Mouse (Mus musculus): ENCODE results near the gene Rftn2. TPM values are rescaled to one million over a fixed set of nuclear protein-coding genes. Genes with fewer than 3 reads are reported as not detected.

Rftn2 gene
- 3.4 and 9.3 TPM in 2 replicates for total RNA-seq (2017)

GRCm38 (mm10) chr1:55226011-55226857 is at the start of gene Rftn2:
Gene Rftn2, minus strand, starts transcription at chr1:55226782.
- ATAC-seq (replicated peaks in 1 of 2; ENCODE audit: insufficient read depth in 1 of 2, low FRiP score in 2 of 2, low TSS enrichment in 1 of 2, low read depth in 1 of 2, poor library complexity in 2 of 2, severe bottlenecking in 2 of 2) = peak; percentile 53 to 62

- no peak for ATAC-seq (replicated peaks in 1 of 2; ENCODE audit: insufficient read depth in 1 of 2, low FRiP score in 2 of 2, low TSS enrichment in 1 of 2, low read depth in 1 of 2, poor library complexity in 2 of 2, severe bottlenecking in 2 of 2)
Observed at GRCm38 (mm10) chr1:55265447-55265846, 38.9 kb upstream of the Rftn2 start.

DNA sequence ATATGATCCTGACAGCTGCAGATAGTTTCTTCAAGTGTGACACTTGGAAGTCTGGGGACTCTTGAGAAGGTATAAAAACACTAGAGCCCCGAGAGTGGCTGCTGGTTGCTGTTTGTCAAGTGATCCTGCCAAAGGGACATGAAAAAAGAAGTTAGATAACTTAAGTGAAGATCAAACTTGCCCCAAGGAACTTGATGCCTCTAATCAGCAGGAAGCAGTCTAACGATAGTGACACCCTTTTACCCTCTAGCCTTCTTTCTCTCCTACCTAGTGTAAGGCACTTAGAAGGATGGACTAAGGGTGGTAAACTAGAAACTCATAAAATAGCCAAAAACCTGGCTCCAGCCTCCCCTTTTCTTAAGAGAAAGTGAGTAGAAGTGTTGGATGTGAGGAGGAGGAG is 37.8 kb upstream of the Rftn2 start:
- ATAC-seq (replicated peaks in 1 of 2; ENCODE audit: insufficient read depth in 1 of 2, low FRiP score in 2 of 2, low TSS enrichment in 1 of 2, low read depth in 1 of 2, poor library complexity in 2 of 2, severe bottlenecking in 2 of 2) = no peak

- ATAC-seq (replicated peaks in 1 of 2; ENCODE audit: insufficient read depth in 1 of 2, low FRiP score in 2 of 2, low TSS enrichment in 1 of 2, low read depth in 1 of 2, poor library complexity in 2 of 2, severe bottlenecking in 2 of 2) = no peak
Observed at GRCm38 (mm10) chr1:55246374-55246773, 19.8 kb upstream of the Rftn2 start.

GRCm38 (mm10) chr1:55239237-55239636 is 12.7 kb upstream of the Rftn2 start:
- peak in 1 of 2 experiments; percentile 66; a peak in 2 of 4 replicates for ATAC-seq (replicated peaks in 1 of 2; ENCODE audit: insufficient read depth in 1 of 2, low FRiP score in 2 of 2, low TSS enrichment in 1 of 2, low read depth in 1 of 2, poor library complexity in 2 of 2, severe bottlenecking in 2 of 2)

DNA sequence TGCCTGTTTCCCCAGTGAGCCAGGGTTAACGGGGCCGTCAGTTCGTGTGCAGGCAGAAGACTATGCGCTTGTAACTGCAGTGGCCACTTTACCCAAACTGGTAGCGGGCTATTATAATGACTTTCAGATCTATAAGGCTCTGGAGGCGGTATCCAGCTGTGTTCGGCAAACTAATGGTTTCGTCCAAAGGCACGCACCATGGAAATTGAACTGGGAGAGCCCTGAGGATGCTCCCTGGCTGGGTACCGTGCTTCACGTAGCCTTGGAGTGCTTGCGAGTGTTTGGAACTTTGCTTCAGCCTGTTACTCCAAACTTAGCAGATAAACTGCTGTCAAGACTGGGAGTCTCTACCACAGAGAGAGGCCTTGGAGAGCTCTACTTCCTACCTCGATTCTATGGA is 11.9 kb upstream of the Rftn2 start:
- ATAC-seq (replicated peaks in 1 of 2; ENCODE audit: insufficient read depth in 1 of 2, low FRiP score in 2 of 2, low TSS enrichment in 1 of 2, low read depth in 1 of 2, poor library complexity in 2 of 2, severe bottlenecking in 2 of 2) = no peak

- ATAC-seq (replicated peaks in 1 of 2; ENCODE audit: insufficient read depth in 1 of 2, low FRiP score in 2 of 2, low TSS enrichment in 1 of 2, low read depth in 1 of 2, poor library complexity in 2 of 2, severe bottlenecking in 2 of 2) = no peak
Observed at GRCm38 (mm10) chr1:55237643-55238161, 11.1 kb upstream of the Rftn2 start.

GRCm38 (mm10) chr1:55236890-55237642 is 10.5 kb upstream of the Rftn2 start, which contains the start of gene Mars2:
Gene Mars2, plus strand, starts transcription at chr1:55237177.
- peak; percentile 93 to 97 for ATAC-seq (replicated peaks in 1 of 2; ENCODE audit: insufficient read depth in 1 of 2, low FRiP score in 2 of 2, low TSS enrichment in 1 of 2, low read depth in 1 of 2, poor library complexity in 2 of 2, severe bottlenecking in 2 of 2)

DNA sequence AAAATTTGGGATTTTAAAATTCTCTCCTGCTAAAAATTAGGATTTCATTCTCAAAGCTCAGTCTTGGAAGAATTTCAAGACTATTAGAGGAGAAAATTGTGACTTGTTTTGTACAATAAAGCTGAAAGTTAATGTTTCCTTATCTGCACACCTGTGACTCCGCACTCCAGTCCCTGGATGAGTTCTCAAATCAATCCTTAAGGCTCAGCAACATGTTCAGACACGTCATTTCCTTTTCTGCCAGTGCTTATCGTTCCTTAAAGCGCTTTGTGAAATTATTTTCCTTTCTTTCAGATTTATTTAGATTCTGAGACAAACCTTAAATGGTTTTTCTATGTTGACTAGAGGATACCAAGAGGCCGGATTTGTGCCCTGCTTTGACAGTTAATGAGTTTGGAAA is 9.9 kb upstream of the Rftn2 start:
- no peak for ATAC-seq (replicated peaks in 1 of 2; ENCODE audit: insufficient read depth in 1 of 2, low FRiP score in 2 of 2, low TSS enrichment in 1 of 2, low read depth in 1 of 2, poor library complexity in 2 of 2, severe bottlenecking in 2 of 2)

DNA sequence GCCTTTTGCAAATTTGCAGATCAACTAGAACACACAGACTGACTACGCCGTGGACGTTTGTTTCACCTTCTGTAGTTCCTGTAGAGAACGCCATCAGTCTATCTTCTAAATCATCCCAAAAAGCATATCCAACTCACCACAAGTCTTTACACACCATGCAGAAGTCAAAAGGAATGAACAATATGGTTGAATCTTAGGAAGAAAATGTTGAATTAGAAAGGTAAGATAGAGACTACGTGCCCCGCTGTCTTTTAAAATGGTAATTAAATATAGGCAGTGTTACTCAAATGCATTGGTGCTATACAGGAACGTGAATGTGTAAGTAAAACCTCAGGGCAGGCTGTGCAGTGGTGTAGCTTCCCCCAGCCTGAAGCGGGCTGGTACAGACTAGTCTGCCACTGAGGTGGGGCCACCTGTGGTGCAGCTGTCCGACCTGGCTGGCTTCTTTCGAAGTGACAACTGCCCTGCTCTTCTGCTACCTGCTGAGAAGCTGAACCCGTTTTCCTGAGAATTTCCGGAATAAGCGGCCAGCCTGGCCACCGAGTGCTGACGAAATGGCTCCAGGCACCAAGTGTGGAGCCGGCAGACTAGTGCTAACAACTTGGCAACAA is 8.4 kb upstream of the Rftn2 start:
- no peak for ATAC-seq (replicated peaks in 1 of 2; ENCODE audit: insufficient read depth in 1 of 2, low FRiP score in 2 of 2, low TSS enrichment in 1 of 2, low read depth in 1 of 2, poor library complexity in 2 of 2, severe bottlenecking in 2 of 2)

DNA sequence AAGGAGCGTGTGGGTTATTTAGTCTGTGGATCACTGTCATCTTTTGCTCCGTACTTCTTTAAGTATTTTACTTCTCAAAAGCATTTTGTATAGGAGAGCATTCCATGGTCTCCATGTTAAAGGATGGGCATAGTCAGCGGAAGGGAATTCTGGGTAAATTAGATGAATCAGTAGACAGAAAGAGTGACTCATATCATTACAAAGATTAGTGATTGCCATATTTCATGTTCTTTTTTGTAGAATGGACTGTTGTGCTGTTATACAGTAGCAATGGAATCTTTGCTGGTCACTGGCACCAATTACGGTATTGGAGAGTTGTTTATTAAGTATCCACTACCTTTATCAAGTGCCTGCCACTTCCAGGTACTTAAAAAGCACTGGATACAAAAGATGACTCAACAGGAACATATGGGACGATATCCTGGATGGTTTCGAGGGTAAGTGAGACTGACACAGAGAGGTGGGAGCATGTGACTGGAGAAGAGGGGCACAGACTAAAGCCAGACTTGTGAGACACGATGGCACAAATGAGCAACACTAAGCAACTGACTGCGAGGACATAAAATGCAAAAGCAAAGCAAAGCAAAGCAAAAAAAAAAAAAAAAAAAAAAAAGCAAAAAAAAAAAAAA is 1.8 kb upstream of the Rftn2 start:
- ATAC-seq (replicated peaks in 1 of 2; ENCODE audit: insufficient read depth in 1 of 2, low FRiP score in 2 of 2, low TSS enrichment in 1 of 2, low read depth in 1 of 2, poor library complexity in 2 of 2, severe bottlenecking in 2 of 2) = no peak

DNA sequence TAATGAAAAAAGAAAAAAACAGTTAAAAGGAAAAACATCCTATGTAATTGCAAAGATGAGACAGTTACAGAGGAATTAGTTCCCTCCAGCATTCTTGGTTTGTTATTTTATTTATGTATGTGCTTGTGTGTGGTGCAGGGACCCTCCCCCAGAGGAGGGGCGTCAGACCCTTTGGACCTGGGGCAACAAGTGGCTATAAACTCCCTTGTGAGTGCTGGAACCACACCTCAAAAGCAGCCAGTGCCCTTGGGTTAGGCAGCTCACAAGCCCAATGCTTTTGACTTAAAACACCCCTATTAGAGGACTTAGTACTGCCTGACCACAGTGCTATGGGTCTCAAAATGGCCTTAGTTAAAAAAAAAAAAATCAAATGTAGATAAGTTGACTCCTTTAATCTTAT is 794 bp upstream of the Rftn2 start:
- ATAC-seq (replicated peaks in 1 of 2; ENCODE audit: insufficient read depth in 1 of 2, low FRiP score in 2 of 2, low TSS enrichment in 1 of 2, low read depth in 1 of 2, poor library complexity in 2 of 2, severe bottlenecking in 2 of 2) = no peak

GRCm38 (mm10) chr1:55225398-55225797 is 1.2 kb downstream of the Rftn2 start:
- 0 out of 4 replicates have a peak, but pooled peaks of 1 of the 2 experiments have one; percentile 4 for ATAC-seq (replicated peaks in 1 of 2; ENCODE audit: insufficient read depth in 1 of 2, low FRiP score in 2 of 2, low TSS enrichment in 1 of 2, low read depth in 1 of 2, poor library complexity in 2 of 2, severe bottlenecking in 2 of 2)

DNA sequence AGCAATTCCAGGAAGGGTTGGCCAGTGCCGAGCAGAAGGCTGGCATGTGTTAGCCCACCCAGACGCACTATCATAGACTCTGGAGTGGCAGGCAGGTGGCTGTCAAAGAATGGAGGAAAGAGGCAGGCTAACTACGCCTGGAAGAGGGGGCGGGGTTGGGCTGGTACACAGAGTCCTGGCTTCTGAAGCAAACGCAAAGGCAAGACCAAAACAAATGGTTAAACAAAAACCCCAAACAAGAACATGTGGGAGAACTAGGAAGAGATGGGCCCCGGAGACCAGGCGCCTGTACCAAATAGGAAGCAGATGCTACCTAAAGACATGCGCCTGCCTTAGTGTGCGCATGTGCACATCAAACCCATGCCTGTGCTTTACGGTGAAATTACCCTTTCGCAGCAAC is 2.5 kb downstream of the Rftn2 start:
- ATAC-seq (replicated peaks in 1 of 2; ENCODE audit: insufficient read depth in 1 of 2, low FRiP score in 2 of 2, low TSS enrichment in 1 of 2, low read depth in 1 of 2, poor library complexity in 2 of 2, severe bottlenecking in 2 of 2) = 0 out of 4 replicates have a peak, but pooled peaks of 1 of the 2 experiments have one; percentile 24

DNA sequence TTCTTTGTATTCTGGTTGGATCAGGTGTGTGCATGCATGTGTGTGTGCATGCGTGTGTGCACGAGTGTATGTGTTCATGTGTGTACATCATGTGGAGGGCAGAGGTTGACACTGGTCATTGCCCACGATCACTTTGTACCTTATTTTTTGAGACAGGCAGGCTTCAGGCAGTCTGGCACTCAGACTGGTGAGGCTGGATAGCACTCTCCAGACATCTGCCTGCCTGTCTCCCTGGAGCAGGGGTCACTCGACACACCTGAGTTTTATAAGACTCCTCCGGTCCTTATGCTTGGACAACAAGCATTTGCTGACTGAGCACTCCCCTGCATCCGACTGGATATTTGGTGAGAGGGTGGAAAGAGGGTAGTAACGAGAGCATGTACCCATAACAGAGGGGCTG is 3.6 kb downstream of the Rftn2 start:
- ATAC-seq (replicated peaks in 1 of 2; ENCODE audit: insufficient read depth in 1 of 2, low FRiP score in 2 of 2, low TSS enrichment in 1 of 2, low read depth in 1 of 2, poor library complexity in 2 of 2, severe bottlenecking in 2 of 2) = no peak

DNA sequence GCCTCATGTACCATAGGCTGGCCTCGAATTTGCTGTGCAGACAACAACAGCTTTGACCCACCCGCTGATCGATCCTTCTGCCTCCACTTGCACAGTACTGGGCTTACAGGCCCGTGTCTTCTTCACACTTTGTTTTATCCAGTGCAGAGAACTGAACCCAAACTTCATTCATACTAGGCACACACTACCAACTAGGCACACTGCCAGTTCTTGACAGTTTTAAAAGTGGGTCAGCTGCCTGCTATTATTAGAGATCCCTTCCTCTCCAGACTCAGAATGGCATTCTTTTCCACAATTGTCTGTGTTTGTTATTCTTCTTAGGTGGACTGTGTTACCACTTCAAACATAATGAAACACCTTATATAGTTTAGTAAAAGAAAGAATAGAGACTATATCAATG is 5.2 kb downstream of the Rftn2 start:
- no peak for ATAC-seq (replicated peaks in 1 of 2; ENCODE audit: insufficient read depth in 1 of 2, low FRiP score in 2 of 2, low TSS enrichment in 1 of 2, low read depth in 1 of 2, poor library complexity in 2 of 2, severe bottlenecking in 2 of 2)

- no peak for ATAC-seq (replicated peaks in 1 of 2; ENCODE audit: insufficient read depth in 1 of 2, low FRiP score in 2 of 2, low TSS enrichment in 1 of 2, low read depth in 1 of 2, poor library complexity in 2 of 2, severe bottlenecking in 2 of 2)
Observed at GRCm38 (mm10) chr1:55217191-55217590, 9.4 kb downstream of the Rftn2 start.
